Mouse (Mus musculus) megakaryocyte, embryonic 14.5 days (primary cell): Measurements from ENCODE around the gene Il12rb1.

Experiments used
- FLI1 ChIP-seq: IDR thresholded peaks from 2 replicates; pipeline ENCODE4 v1.6.1; 2012; ENCODE audit warnings: low read length, inconsistent platforms, mixed read lengths
- GATA1 ChIP-seq: IDR thresholded peaks from 3 replicates; pipeline ENCODE4 v1.6.1; 2012; ENCODE audit warnings: mixed read lengths, low read length, inconsistent platforms, borderline replicate concordance

GRCm38 (mm10) chr8:70774740-70775139 lies 33.5 kb upstream of the Il12rb1 start:
- TF ChIP-seq GATA1 = no peak
- TF ChIP-seq FLI1 = no peak
